Mouse (Mus musculus): ENCODE data around the gene Lrrc47.

- TF ChIP-seq MAX (IDR thresholded peaks at IDR 0.05; ENCODE audit: low read depth) (no peak), USF1 (IDR thresholded peaks at IDR 0.05; ENCODE audit: low read depth) (no peak), POLR2A (IDR thresholded peaks at IDR 0.05; ENCODE audit: insufficient read length, low read depth) (no peak), POLR2AphosphoS2 (IDR thresholded peaks at IDR 0.05; ENCODE audit: insufficient read length, low read depth) (peak; percentile 33), TCF3 (IDR thresholded peaks at IDR 0.05; ENCODE audit: insufficient read length, low read depth) (no peak), REST (IDR thresholded peaks at IDR 0.05; ENCODE audit: insufficient read depth, insufficient read length) (no peak), E2F4 (IDR thresholded peaks at IDR 0.05; ENCODE audit: insufficient read depth) (no peak), CEBPB (IDR thresholded peaks at IDR 0.05; ENCODE audit: insufficient read depth, poor library complexity, severe bottlenecking) (no peak), TCF12 (IDR thresholded peaks at IDR 0.05; ENCODE audit: insufficient read depth, poor library complexity, severe bottlenecking) (no peak)
Measured at GRCm38 (mm10) chr4:154022844-154023243, 11.3 kb downstream of the Lrrc47 start.

Measured in myocyte (in vitro differentiated cells).